12 mouse cellular contexts compared by ENCODE assay signal in the genomic region with DNA sequence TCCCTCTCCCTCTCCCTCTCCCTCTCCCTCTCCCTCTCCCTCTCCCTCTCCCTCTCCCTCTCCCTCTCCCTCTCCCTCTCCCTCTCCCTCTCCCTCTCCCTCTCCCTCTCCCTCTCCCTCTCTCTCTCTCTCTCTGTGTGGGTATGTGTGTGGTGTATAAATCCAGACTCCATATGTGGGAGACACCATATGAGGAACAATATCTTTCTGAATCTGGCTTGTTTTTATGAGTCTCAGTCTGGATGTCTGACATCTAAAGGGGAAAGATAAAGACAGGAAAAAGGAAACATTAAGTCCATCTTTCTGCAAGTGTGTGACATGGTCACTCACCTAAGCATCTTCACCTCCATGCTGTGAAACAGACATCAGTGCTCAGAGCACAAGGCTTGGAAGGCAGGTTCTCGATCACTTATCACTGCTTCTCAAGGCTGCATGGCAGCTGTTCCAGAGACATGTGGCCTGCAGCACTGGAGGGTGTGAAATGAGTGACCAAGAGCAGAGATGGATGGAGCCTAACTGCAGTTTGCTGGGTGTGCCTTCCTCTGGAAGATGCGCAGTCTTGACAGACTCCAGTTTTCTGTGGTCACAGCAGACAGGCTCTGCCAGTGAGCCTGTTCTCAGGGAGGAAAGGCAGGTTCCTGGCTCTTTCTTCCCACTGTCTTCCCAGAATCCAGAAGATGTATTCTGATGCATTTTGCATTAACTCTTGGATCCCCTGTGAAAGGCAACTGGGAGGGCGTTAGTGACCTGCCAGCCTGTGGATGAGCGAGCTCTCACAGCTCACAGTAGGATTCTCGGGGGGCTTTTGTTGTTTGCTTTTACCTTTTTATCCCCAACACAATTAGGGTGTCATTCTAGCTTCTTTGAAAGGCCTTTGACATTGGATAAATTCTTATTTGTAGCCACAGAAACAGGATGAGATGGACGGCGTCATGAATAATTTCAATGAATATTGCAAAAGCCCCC.
DNase-seq lines count a peak whose midpoint lies in the region; ATAC-seq and TF ChIP-seq lines count a peak whose summit lies in the region.
"Had no signal": no experiment of that assay in that cellular context is flagged by ENCODE, and none has a peak within 500 bp of the region (broad histone marks: within the 10 kb centered on the region; RNA-seq: fewer than 3 reads in every experiment).

No protein-coding gene starts in this region.

- peak in 1 of 2 experiments; percentile 25 for DNase-seq in left cerebral cortex, adult 2 months (ENCODE audit: extremely low spot score in 1 of 2, low spot score in 2 of 2)
- DNase-seq in left cerebral cortex, adult 11 months (ENCODE audit: low spot score), result no peak
- DNase-seq in hindbrain, embryonic 10.5 days (ENCODE audit: low spot score), result peak; percentile 40
- DNase-seq in right cerebral cortex, postnatal 4 days, result peak; percentile 27
- no peak for DNase-seq in cerebellum, adult 9-11 months
- DNase-seq in layer of hippocampus, adult 9-10 months (ENCODE audit: low spot score), result no peak
- DNase-seq in spleen, postnatal 4 days (ENCODE audit: low spot score in 2 of 2), result no peak
- DNase-seq: liver; lung, postnatal 10 days had no signal

- no peaks in the 10 kb centered on the region for H3K36me3 ChIP-seq in hindbrain, embryonic 10.5 days
- H3K36me3 ChIP-seq in midbrain, embryonic 12.5 days, result no peaks in the 10 kb centered on the region
- H3K36me3 ChIP-seq: heart, embryonic 13.5 days; intestine, embryonic 15.5 days had no signal

- H3K27ac ChIP-seq in left cerebral cortex, adult 2 months, result peak overlapping the region; percentile 90
- peak overlapping the region; percentile 84 for H3K27ac ChIP-seq in hindbrain, embryonic 10.5 days
- H3K27ac ChIP-seq in midbrain, embryonic 12.5 days (replicated peaks), result peak overlapping the region; percentile 46
- H3K27ac ChIP-seq: heart, embryonic 13.5 days; intestine, embryonic 15.5 days had no signal

- H3K27me3 ChIP-seq in hindbrain, embryonic 10.5 days (ENCODE audit: insufficient read depth, poor library complexity, severe bottlenecking), result no peaks in the 10 kb centered on the region
- H3K27me3 ChIP-seq in midbrain, embryonic 12.5 days, result no peaks in the 10 kb centered on the region
- H3K27me3 ChIP-seq: heart, embryonic 13.5 days; intestine, embryonic 15.5 days had no signal

- H3K9me3 ChIP-seq in hindbrain, embryonic 10.5 days, result no peaks in the 10 kb centered on the region
- H3K9me3 ChIP-seq in midbrain, embryonic 12.5 days, result no peaks in the 10 kb centered on the region
- H3K9me3 ChIP-seq: heart, embryonic 13.5 days; intestine, embryonic 15.5 days had no signal

- no peak overlapping the region for H3K4me3 ChIP-seq in left cerebral cortex, adult 2 months
- H3K4me3 ChIP-seq in hindbrain, embryonic 10.5 days, result peak overlapping the region; percentile 9; the same call in 1 of the 2 replicates
- H3K4me3 ChIP-seq in midbrain, embryonic 12.5 days, result no peak overlapping the region; the same call in 1 of the 2 replicates
- H3K4me3 ChIP-seq: heart, embryonic 13.5 days; intestine, embryonic 15.5 days had no signal

- peak; percentile 74; the same call in 1 of the 2 replicates for ATAC-seq in midbrain, embryonic 12.5 days (ENCODE audit: low FRiP score, low read depth)
- ATAC-seq: intestine, embryonic 15.5 days had no signal

- TF ChIP-seq CTCF in left cerebral cortex, adult 2 months (IDR thresholded peaks at IDR 0.05), result no peak

- intact Hi-C loops in left cerebral cortex, adult 2 months (cut with DNase I), result loop anchor here (1.0 to 5.0 kb wide), 7 partner anchors 22 to 367 kb away; a partner anchor contains a TSS

- peaks cover 22% of the 10 kb centered on the region for H3K4me1 ChIP-seq in hindbrain, embryonic 10.5 days (replicated peaks)
- peaks cover 16% of the 10 kb centered on the region for H3K4me1 ChIP-seq in midbrain, embryonic 12.5 days
- H3K4me1 ChIP-seq: heart, embryonic 13.5 days; intestine, embryonic 15.5 days had no signal

- H3K9ac ChIP-seq in midbrain, embryonic 12.5 days (replicated peaks), result no peak overlapping the region
- H3K9ac ChIP-seq: heart, embryonic 13.5 days; intestine, embryonic 15.5 days had no signal

- H3K4me2 ChIP-seq in midbrain, embryonic 12.5 days (replicated peaks), result peak overlapping the region; percentile 23
- H3K4me2 ChIP-seq: heart, embryonic 13.5 days; intestine, embryonic 15.5 days had no signal

- 22% methylated on average over 7 of the region's 7 CpGs for whole genome bisulfite sequencing in hindbrain, embryonic 10.5 days
- 17% methylated on average over 7 of the region's 7 CpGs for WGBS in midbrain, embryonic 12.5 days

Comparison
In these comparisons a context has a peak if more than half of its experiments do, and no peak if none do; other contexts are left out.
1. DNase-seq: peak in hindbrain, embryonic 10.5 days (single experiment) and right cerebral cortex, postnatal 4 days (single experiment); none in left cerebral cortex, adult 11 months (single experiment), cerebellum, adult 9-11 months (single experiment), layer of hippocampus, adult 9-10 months (single experiment) and spleen, postnatal 4 days (0 of 2).
2. Peak in every context shown above with its lines, with median percentiles within 50 percentile points of each other: H3K27ac ChIP-seq.